Mouse (Mus musculus) ovary, adult 18-20 months (tissue): ENCODE measurements around the gene Rcor2.
A peak's percentile ranks its signal among the peaks of the same experiment; 100 is the strongest.

Source experiments
- DNase-seq: peaks from one replicate; pipeline ENCODE4 v3.0.0; 2022; ENCODE audit warnings: low spot score, mixed read lengths

The Rcor2 gene

DNA sequence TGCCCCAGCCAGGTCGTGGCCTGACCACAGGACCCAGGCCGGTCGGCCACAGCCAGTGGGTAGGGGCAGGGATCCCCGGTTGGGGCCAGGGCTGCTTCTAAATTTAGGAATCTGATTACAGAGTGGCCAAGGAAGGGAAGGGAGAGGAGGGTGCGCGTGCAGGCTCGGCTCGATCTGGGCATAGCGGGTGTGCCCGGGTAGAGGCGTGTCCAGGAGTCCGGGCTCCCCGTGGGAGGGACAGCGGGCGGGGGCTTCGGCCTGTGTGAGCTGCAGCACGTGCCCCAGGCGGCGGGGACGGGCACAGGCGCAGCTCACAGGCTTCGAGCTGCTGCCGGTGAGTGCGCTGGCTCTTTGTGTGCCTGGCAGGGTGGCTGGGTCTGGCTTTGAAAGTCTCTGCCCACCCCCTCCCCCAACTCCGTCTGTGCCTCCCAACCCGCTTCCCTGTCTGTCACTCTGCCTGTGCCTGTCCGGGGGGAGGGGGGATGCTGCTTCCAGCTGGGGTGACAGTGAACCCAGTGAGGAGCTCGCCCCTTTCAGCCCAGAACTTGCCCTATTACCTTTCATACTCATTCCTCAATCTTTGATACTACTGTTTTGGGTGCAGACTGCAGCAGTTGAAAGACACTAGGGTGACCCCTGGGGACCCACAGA lies at the start of gene Rcor2:
Gene Rcor2, plus strand, starts transcription at position 235 of the 651 bp plus-strand sequence.
- peak; percentile 84 for DNase-seq

DNA sequence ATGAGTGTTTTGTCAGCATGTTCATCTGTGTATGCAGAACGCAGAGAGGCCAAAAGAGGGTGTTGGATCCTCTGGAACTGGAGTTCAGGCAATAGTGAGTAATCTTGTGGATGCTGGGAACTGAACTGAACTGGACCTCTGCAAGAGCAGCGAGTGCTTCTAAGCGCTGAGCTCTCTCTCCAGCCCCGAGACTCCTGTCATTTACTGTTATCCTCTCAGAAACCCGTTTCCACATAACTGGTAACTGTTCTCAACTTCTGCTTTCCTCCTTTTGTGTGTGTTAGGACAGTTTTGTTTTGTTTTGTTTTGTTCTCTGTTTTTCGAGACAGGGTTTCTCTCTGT lies 49.2 kb upstream of the Rcor2 start:
- DNase-seq = no peak

DNA sequence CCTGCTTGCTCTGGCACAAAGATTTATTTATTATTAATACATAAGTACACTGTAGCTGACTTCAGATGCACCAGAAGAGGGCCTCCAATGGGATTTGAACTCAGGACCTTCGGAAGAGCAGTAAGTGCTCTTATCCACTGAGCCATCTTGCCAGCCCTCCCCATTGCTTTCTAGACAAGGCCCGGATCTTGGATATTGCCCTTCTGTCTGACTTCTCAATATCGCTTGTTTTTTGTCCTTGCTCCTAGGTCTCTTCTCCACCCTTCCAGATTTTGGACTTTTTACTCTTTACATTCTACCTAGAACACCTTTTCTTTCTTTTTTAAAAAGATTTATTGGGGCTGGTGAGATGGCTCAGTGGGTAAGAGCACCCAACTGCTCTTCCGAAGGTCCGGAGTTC lies 48.4 kb upstream of the Rcor2 start:
- no peak for DNase-seq

DNA sequence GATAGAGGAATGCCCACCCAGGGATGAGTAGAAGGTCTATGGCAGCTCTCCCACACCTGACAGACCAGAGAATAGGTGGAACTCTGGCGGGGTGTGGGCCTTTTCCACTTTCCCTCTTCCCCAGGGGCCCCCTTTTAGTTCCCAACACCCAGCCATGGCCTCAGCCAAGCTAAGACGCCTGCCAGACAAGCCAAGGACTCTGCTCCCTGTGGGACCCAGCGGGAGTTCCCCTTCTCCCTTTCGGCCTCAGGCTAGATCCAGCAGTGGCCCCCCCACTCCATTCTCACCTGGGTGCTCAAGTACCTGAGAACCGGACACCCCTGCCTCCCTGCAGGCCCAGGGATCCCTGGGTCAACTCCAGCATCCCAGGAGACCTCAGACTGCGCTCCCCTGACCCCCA lies 44.9 kb upstream of the Rcor2 start:
- DNase-seq = no peak

DNA sequence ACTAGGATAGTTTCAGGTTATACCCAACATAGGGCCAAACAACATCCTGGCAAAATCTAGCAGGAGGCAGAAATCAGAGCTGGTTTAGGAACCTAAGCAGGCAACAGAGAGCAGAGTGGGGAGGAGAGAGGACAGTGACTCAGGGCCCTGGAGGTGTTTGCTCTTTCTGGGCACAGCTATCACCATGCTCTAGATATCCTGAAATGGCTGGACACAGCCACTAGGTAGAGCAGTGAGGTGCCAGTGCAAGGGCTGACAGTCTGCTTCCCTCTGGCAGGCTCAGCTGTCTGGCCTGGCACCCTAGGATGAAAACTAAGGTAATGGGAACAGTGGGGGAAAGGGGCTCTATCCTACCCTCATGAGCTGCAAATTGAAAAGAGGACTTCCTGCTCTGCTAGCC lies 43.6 kb upstream of the Rcor2 start:
- DNase-seq = no peak

DNA sequence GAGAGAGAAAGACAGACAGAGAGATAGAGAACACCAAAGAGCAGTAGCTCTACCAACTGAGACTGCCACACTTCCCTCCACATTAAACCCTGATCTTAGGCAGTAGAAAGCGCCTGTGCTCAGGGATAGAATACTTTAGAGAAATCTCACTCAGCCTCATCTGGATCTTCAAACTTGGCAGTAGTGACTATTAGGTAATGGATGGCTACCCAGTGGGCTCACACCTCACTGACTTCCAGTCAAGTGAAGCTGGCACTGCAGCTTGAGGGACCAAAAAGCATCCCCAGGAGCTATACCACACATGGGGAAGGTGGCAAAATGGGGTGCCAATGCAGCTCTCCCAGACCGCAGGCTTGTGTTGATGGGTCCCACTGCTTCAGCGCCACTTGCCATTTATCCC lies 42.9 kb upstream of the Rcor2 start:
- no peak for DNase-seq

DNA sequence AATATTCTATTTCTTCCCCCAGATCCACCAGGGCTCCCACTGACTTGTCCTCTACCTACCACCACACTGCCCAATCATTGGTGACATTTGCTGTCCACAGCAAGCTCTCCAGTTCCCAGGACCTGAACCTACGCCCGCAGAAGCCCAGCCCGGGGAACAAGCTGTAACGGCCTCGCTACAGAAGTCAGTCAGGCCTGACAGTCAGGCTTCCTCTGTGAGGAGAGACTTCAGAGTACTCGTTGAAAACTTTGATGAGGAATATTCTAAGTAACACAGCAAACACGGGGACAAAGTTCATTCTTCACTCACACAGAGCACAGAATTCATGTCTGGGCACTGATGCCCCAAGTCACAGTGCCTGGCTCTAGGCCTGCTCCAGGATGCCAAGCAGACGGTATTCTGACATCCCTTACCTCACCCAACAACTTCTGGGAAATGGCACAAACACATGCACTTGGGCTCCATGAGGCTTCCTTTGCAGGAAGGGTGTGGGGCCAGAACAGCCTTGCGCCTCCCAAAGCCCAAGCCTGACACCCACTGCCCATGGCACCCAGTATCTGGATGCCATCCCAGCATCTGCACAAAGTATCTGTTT lies 41.9 kb upstream of the Rcor2 start:
- no peak for DNase-seq

DNA sequence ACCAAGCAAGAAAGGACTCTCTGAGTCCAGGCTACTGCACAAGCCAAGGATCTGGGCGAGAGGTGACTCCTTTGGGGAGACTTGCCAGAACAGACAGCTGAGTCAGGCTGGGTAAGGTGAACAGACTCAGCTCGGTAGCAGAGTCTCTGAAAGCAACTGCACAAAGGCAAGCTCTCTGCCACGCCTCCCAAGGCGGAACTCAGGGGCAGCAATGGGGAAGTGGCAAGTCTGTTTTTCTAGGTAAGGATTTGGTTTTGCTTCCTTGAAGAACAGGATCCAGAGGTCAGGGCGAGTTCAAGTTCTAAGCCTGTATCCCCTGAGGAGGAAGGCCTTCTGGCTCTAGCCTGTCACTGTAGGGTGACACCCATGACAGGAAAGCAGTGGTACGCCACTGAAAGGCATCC lies 40.6 kb upstream of the Rcor2 start:
- DNase-seq = no peak

DNA sequence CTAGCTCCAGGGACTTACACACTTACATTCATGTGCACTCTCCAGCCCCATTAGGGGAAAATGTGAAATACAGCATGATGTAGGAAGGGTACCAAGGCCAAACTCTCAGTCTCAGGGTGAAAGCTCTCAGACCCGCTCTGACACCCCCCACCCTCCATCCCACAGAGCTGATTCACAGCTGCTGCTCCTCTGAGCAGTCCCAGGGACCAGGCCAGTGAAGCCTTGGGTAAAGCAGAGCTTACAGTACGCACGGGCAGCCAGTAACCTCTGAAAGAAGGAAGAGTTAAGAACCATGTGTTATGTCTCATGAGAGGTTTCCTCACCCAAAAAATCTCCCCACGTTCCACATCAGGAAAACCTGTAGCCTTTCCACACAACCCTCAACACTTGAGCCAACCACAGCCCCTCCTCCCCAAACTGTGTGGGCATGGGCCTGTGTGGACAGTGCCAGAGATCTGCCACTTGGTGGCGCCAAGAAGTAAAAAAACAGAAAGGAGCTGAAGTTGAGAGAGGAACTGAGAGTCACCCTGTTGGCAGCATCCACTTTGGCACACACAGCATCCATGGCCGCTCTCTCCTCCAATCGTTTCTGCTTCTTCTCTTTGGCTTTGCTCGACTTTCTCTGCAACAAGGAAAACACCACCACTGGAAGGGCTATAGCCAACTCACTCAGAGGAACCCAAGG lies 32.4 kb upstream of the Rcor2 start:
- DNase-seq = peak; percentile 66

DNA sequence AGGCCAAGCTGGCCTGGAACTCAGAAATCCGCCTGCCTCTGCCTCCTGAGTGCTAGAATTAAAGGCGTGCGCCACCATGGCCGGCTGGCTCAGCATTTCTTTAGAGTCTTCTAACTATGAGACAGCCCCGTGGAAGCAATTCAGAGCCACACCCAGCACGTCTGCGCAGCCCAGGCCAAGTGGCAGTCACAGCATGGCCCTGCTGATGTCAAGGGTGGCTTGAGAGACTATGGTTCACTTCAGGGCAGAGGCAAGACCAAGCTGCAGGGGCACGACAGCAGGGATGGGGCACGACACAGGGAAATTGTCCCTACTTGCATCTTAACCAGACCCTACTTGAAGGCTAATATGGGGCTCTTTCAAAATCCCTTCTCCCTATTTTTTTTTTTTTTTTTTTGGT lies 31.7 kb upstream of the Rcor2 start:
- no peak for DNase-seq

DNA sequence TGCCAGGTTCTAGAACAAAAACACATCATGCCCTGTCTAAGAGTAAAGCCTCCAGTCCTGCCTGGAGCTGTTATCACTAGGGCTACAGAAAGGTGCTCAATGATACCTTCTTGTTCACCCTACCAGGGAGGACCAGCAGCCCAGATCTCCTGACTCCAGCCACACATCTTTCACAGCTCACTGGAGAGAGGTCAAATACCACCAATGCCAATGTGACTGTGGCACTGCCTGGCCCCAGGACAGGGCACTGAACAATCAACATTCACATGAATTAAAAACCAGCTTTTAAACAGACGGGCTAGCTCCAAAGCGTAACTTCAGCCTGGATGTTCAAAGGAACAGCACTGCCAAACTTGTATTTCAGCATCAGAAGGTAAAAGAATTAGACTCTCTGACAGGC lies 31.1 kb upstream of the Rcor2 start:
- no peak for DNase-seq

DNA sequence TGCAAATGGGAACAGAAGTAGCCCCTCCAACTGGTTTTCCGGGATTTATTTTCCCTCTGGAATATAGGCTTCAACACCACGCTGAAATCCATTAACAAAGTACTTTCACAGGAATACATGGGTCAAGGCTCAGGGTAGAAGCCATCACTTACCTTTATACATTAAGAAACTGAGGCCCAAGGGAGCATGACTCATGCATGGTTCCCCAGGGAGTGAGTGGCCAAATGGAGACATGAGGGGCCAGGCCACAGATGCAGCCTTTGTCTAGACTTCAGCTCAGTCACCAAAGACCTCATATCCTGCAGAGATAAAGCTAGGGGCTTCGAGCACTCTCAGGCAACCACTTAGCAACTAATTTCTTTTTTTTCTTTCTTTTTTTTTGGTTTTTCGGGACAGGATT lies 30.4 kb upstream of the Rcor2 start:
- no peak for DNase-seq

DNA sequence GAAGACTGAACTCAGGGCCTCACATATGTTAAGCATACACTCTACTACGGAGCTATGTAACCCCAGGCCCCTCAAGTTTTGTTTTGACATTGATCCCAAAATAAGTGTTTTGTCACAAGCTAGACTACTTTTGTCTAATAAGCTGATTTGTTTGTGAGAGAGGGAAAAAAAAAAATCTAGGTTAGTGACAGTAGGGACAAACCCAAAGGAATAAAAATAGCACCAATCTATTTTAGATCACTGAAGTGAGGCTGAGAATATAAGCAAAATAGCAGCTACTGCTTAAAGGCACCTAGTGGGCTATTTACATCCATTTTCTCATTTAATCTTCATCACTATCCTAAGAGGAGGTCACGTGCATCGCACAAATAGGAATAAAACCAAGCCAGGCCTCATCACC lies 27.6 kb upstream of the Rcor2 start:
- no peak for DNase-seq

DNA sequence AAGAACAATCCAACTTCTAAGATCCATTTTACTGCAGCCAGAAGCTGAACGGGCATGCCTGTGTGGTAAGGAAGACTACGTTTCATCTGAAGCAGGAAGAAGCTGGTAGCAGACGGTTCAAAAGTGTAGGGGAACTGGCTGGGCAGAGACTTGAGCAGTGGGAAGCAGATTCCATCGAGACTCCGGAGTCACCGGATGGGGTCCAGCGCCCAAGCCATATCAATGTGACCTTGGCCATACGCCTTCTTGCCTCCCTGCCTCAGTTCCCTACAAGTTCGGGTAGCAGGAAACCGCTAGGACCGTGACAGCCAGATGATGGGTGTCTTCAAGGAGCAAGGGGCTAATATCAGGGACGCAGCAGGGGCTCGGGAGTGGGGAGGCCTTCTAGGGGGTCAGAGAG lies 26.8 kb upstream of the Rcor2 start:
- DNase-seq = no peak

DNA sequence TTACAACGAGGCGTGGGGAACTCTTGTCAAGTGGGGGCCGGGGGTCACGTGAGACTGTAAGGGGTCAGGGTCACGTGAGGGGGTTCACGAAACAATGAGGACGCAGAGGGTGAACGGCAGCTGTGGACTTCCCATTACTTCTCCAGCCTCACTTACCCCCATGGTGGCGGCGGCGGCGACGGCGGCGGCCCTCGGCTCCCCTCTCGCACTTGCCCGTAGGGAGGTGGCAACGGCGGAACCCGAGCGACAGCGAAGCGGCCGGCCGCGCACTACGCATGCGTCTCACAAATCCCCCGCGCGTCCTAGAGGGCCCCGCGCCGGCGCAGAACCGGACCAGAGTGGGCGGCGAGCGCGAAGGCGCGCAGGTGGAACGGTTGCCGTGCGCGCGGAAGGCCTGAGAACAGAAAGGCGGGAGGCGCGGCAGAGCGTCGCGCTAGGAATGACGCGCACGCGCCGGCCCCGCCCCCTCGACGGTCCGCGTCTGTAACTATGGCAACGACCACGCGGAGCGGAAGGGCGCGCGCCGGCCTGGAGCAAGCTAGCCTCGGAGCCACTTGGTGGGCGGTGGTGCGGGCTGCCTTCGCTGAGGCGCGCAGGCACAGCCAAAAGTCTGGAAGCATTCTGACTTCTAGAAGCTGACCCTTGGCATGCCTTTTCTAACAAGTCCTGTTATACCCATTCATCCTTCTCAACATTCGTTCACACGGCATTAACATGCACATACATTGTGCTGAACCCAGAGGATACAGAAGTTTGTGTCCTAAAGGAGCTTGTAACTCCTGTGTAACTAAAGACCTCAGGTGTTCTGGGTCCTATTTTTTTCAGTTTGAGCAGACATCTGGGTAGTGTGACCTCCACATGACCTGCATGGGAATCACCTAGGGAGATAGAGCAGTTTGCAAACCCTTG lies 26.1 kb upstream of the Rcor2 start, which contains the start of gene Naa40:
Gene Naa40, minus strand, starts transcription at position 402 of the 909 bp plus-strand sequence.
- peak; percentile 91 for DNase-seq

DNA sequence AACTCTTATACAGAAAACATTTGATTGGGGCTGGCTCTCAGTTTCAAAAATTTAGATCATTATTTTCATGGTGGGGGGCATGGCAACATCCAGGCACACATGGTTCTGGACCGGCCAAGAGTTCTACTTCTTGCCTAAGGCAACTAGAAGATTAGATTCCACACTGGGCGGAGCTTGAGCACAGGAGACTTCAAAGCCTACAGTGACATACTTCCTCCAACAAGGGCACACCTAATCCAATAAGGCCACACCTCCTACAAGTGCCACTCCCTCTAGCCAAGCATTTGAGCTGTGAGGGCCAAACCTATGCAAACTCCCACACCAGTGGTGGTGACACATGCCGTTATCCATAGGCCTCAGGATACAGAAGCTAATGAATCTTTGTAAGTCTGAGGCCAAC lies 21.1 kb upstream of the Rcor2 start:
- DNase-seq = no peak

DNA sequence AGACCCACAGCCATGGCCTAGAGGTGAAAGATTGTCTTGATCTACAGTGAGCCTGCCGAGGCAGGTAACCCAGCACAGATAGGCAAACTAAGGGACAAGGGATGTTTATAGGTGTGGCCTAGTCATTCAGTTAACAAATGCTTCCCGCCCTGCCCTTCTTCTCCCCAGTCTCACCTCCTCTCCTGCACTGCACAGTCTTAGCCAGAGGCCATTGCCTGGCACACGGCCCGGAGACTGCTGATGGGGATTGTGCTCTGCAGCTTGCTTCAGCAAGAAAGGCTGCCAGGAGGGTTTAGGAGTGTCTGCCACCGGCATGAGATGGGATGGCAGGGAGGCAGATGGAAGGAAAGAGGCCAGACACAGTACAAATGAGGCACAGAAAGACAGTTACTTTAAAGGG lies 9.2 kb upstream of the Rcor2 start:
- DNase-seq = no peak

DNA sequence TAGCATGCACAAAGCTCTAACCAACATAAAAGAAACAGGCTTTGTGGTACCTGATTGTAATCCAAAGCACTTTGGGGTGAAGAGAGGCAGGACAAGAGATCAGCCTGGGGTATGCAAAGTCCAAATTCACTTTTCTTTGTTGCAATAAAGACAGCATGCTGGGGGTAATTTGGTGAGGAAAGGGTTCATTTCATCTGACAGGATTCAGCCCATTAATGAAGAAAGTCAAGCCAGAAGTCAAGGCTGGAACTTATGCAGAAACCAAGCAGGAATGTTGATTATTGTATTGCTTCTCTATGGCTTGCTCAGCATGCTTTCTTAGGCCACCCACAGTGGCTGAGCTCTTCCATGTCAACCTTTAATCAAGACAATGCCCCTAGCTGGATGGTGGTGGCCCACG lies 5.6 kb upstream of the Rcor2 start:
- no peak for DNase-seq

DNA sequence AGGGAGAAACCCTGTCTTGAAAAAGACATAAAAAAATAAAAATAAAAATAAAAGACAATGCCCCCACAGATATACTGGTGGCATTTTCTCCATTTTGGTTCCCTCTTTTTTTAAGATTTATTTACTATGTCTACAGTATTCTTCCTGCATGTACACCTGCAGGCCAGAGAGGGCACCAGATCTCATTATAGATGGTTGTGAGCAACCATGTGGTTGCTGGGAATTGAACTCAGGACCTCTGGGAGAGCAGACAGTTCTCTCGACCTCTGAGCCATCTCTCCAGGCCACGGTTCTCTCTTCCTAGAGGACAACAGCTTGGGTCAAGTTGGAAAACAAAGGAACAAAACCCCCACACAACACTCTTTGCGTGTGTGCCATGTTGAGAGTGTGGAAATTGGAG lies 5.2 kb upstream of the Rcor2 start:
- DNase-seq = no peak

DNA sequence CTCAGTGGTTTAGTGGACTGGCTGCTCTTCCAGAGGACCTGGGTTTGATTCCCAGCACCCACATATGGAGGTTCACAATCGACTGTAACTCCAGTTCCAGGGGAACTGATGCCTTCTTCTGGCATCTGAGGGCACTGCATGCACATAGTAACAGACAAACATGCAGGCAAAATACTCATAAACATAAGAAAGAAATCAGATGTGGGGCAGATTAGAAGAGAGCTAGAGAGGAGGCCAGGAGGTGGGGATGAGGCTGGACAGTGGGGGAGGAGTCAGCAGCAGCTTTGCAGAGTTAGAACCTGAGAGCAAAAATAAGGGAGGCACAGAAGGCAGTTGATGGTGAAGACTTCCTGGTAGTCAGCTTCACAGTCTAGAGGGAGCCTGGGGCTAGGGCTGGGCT lies 4.5 kb upstream of the Rcor2 start:
- no peak for DNase-seq

DNA sequence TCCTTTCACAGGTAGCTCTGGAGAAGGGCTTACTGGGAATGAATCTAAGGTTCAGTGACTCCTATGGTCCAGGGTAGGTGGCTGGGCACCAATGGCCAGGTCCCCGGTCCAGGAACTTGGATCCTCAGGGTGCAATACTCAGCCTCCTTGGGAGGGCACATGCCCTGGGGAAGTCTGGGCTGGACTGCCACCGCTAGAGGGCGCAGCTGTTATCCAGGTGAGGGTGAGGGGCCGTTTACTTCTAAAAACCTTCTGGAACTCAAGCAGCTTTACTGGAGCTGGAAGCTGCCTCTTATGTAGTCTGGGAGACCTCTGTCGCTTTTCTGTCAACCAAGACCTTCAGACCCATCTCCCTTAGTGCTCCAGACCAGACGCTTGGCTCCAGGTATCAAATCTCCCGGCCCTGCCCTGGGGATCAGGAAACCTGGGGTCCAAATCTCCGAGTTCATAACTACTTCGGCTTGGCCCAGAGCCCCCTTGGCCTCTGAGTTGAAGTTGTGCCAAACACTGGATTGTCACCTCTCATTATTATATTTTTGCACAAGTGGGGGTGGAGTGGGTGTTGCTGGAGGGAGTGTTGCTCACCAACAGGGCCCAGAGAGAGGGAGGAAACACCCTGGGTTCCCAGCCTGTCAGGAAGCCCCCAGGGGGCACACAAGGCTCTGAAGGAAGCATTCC lies 2.9 kb upstream of the Rcor2 start:
- no peak for DNase-seq

DNA sequence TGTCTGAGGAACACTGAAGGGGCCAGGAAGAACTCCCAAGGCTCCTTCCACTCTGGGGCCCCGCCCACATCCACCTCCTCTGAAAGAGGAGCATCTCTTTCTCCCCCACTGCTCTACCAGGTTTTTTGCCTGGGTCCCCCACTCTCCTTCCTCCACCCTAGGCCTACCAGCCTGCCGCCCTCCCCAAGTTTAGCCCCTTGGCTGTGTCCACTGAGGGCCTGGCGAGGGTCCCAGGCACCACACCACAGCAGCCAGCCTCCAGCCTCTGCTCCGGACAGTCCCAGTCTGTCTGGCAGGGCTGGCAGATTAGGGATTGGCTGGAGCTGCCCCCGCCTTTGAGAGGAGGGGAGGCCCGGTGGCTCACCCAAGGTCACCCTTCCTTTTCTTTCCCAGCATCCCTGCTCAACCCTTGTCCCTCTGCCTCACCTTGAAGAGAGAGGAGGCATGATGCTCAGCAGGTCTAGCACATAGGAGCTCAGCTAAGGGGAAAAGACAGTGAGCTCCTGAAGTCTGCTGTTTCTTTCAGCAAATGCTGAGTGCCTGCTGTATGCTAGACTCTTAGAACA lies 2.3 kb upstream of the Rcor2 start:
- DNase-seq = no peak
